ENCODE assay signal across 24 mouse cellular contexts in the genomic region with DNA sequence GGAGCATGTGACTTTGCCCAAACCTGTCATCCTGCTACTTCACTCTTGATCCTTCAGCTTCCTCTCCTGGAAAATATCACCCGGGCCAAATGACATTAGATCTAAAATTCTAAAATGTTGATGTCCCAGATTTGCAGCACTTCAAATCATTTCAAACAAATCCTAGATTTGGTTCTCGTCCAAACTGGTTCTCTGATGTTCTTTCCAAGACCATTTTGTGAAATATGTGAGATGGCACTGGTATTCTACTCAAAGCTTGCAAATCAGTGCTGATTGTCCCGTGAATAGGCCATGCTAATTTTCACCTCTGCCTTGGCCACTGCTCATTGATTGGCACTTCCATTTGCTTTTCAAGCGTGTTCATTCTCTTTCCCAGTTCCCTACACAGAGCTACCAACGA.
DNase-seq lines count a peak whose midpoint lies in the region; ATAC-seq and TF ChIP-seq lines count a peak whose summit lies in the region.
"Had no signal": no experiment of that assay in that cellular context is flagged by ENCODE, and none has a peak within 500 bp of the region (broad histone marks: within the 10 kb centered on the region; RNA-seq: fewer than 3 reads in every experiment).

No protein-coding gene starts in this region.

- DNase-seq in lung, embryonic 14.5 days: peak; percentile 17
- no peak for DNase-seq in lung, postnatal 14 days
- DNase-seq in brain, adult 2 months (ENCODE audit: low read depth, low spot score): peak; percentile 63
- no peak for DNase-seq in hindbrain, embryonic 11.5 days (ENCODE audit: low spot score)
- DNase-seq: adrenal gland, adult 8-10 months; adrenal gland, postnatal 14 days; adrenal gland, postnatal 36 days; cerebellum, adult 11 months; cerebellum, adult 18-20 months; cerebellum, adult 8-10 months; cerebellum, adult 9-11 months; cerebellum, postnatal 14 days; cerebellum, postnatal 36 days; embryo, embryonic 11 days; forebrain, postnatal 0 days had no signal

- H3K4me1 ChIP-seq in lung, embryonic 14.5 days (ENCODE audit: insufficient read depth): no peaks in the 10 kb centered on the region
- H3K4me1 ChIP-seq in hindbrain, embryonic 11.5 days (replicated peaks; ENCODE audit: control insufficient read depth, insufficient read depth, low read length): no peaks in the 10 kb centered on the region
- peaks cover 3% of the 10 kb centered on the region; the same call in 1 of the 2 replicates for H3K4me1 ChIP-seq in forebrain, embryonic 12.5 days
- H3K4me1 ChIP-seq: embryonic facial prominence, embryonic 13.5 days; embryonic facial prominence, embryonic 15.5 days had no signal

- H3K4me2 ChIP-seq in lung, embryonic 14.5 days: no peak overlapping the region
- no peak overlapping the region for H3K4me2 ChIP-seq in hindbrain, embryonic 11.5 days (replicated peaks; ENCODE audit: low read depth, low read length)
- no peak overlapping the region for H3K4me2 ChIP-seq in forebrain, embryonic 12.5 days
- H3K4me2 ChIP-seq: embryonic facial prominence, embryonic 13.5 days; embryonic facial prominence, embryonic 15.5 days; forebrain, embryonic 13.5 days; forebrain, embryonic 15.5 days had no signal

- no peak overlapping the region for H3K4me3 ChIP-seq in lung, embryonic 14.5 days (ENCODE audit: low read depth, low read length)
- H3K4me3 ChIP-seq in hindbrain, embryonic 11.5 days (ENCODE audit: low read depth, low read length): no peak overlapping the region
- H3K4me3 ChIP-seq in forebrain, embryonic 12.5 days (replicated peaks): no peak overlapping the region
- H3K4me3 ChIP-seq: embryonic facial prominence, embryonic 13.5 days; embryonic facial prominence, embryonic 15.5 days; erythroblast, embryonic 14.5 days; forebrain, embryonic 10.5 days; forebrain, embryonic 13.5 days; forebrain, embryonic 15.5 days had no signal

- H3K27me3 ChIP-seq in lung, embryonic 14.5 days (ENCODE audit: insufficient read depth, low read length): no peaks in the 10 kb centered on the region
- H3K27me3 ChIP-seq in hindbrain, embryonic 11.5 days (ENCODE audit: control insufficient read depth, insufficient read depth, low read length): no peaks in the 10 kb centered on the region
- H3K27me3 ChIP-seq in forebrain, embryonic 12.5 days: no peaks in the 10 kb centered on the region
- H3K27me3 ChIP-seq: embryonic facial prominence, embryonic 13.5 days; embryonic facial prominence, embryonic 15.5 days; forebrain, embryonic 13.5 days; forebrain, embryonic 15.5 days; Patski had no signal

- no peaks in the 10 kb centered on the region for H3K9me3 ChIP-seq in lung, embryonic 14.5 days (ENCODE audit: low read depth, low read length)
- H3K9me3 ChIP-seq in hindbrain, embryonic 11.5 days (ENCODE audit: control insufficient read depth, low read length): no peaks in the 10 kb centered on the region
- no peaks in the 10 kb centered on the region for H3K9me3 ChIP-seq in forebrain, embryonic 12.5 days
- H3K9me3 ChIP-seq: embryonic facial prominence, embryonic 13.5 days; embryonic facial prominence, embryonic 15.5 days; forebrain, embryonic 10.5 days; forebrain, embryonic 13.5 days; forebrain, embryonic 15.5 days had no signal

- TF ChIP-seq CTCF in lung, embryonic 14.5 days (IDR thresholded peaks at IDR 0.05; ENCODE audit: low read depth): no peak

- no peak for ATAC-seq in lung, embryonic 14.5 days (ENCODE audit: insufficient read depth)
- ATAC-seq in hindbrain, embryonic 11.5 days (ENCODE audit: low FRiP score): no peak
- ATAC-seq in forebrain, embryonic 12.5 days (ENCODE audit: low FRiP score): no peak
- ATAC-seq: activated CD4-positive, CD25-positive, alpha-beta regulatory T cell, adult 4 months; forebrain, embryonic 13.5 days; forebrain, embryonic 15.5 days; forebrain, postnatal 0 days; Patski had no signal

- WGBS in lung, embryonic 14.5 days: 59% methylated on average over 5 of the region's 5 CpGs
- 74% methylated on average over 5 of the region's 5 CpGs for WGBS in hindbrain, embryonic 11.5 days
- 66% methylated on average over 5 of the region's 5 CpGs for WGBS in forebrain, embryonic 12.5 days

- no peak overlapping the region for H3K9ac ChIP-seq in lung, embryonic 14.5 days
- H3K9ac ChIP-seq in hindbrain, embryonic 11.5 days (ENCODE audit: low read depth, low read length): no peak overlapping the region
- H3K9ac ChIP-seq in forebrain, embryonic 12.5 days: no peak overlapping the region
- H3K9ac ChIP-seq: embryonic facial prominence, embryonic 13.5 days; embryonic facial prominence, embryonic 15.5 days; forebrain, embryonic 13.5 days; forebrain, embryonic 15.5 days; forebrain, postnatal 0 days had no signal

- H3K36me3 ChIP-seq in lung, embryonic 14.5 days (ENCODE audit: insufficient read depth): no peaks in the 10 kb centered on the region
- H3K36me3 ChIP-seq in hindbrain, embryonic 11.5 days (ENCODE audit: control insufficient read depth, insufficient read depth, low read length): no peaks in the 10 kb centered on the region
- no peaks in the 10 kb centered on the region for H3K36me3 ChIP-seq in forebrain, embryonic 12.5 days (replicated peaks)
- H3K36me3 ChIP-seq: embryonic facial prominence, embryonic 13.5 days; embryonic facial prominence, embryonic 15.5 days; forebrain, embryonic 10.5 days; forebrain, embryonic 15.5 days had no signal

- no peak overlapping the region for H3K27ac ChIP-seq in lung, embryonic 14.5 days (ENCODE audit: low read depth)
- H3K27ac ChIP-seq in hindbrain, embryonic 11.5 days (ENCODE audit: low read depth, low read length): no peak overlapping the region
- no peak overlapping the region for H3K27ac ChIP-seq in forebrain, embryonic 12.5 days
- H3K27ac ChIP-seq: embryonic facial prominence, embryonic 13.5 days; embryonic facial prominence, embryonic 15.5 days; forebrain, embryonic 10.5 days; forebrain, embryonic 13.5 days; forebrain, embryonic 15.5 days had no signal

Comparison
In these comparisons a context has a peak if more than half of its experiments do, and no peak if none do; other contexts are left out.
1. DNase-seq: peak in lung, embryonic 14.5 days (single experiment) and brain, adult 2 months (single experiment); none in lung, postnatal 14 days (single experiment) and hindbrain, embryonic 11.5 days (single experiment).